Mouse (Mus musculus) liver, embryonic 14.5 days (tissue): ENCODE measurements around the gene Ttc17. TPM values are rescaled to one million over a fixed set of nuclear protein-coding genes. Genes with fewer than 3 reads are reported as not detected.

Experiments
- ATAC-seq: fragments of 200-750 bp; cut with Nextera tagmentation; 2 replicates; pipeline ENCODE4 v1.8.0; 2017; ENCODE audit warnings: moderate number of reproducible peaks, mild to moderate bottlenecking, moderate library complexity; ENCODE audit not compliant: insufficient read depth
- DNase-seq, 3 experiments: peaks; one replicate each; pipeline ENCODE4 v3.0.0-alpha.2; 2012 to 2013; ENCODE audit warnings: low read depth in 3 of 3, low spot score in 3 of 3
- H3K27ac ChIP-seq: fragments of 300-500 bp; sonication (generic); 2 replicates; pipeline ENCODE4 v1.5.1; 2014; ENCODE audit warnings: moderate library complexity, mild to moderate bottlenecking, control low read depth, inconsistent platforms
- H3K27me3 ChIP-seq: fragments of 300-500 bp; sonication (generic); 2 replicates; pipeline ENCODE4 v1.6.1; 2014; ENCODE audit warnings: mild to moderate bottlenecking, low read length, moderate library complexity; ENCODE audit not compliant: control insufficient read depth, insufficient read depth
- H3K36me3 ChIP-seq: fragments of 300-500 bp; sonication (generic); replicated peaks from 2 replicates; pipeline ENCODE4 v1.6.1; 2014; ENCODE audit warnings: low read depth; ENCODE audit not compliant: control insufficient read depth, insufficient read depth
- H3K4me1 ChIP-seq, 2 experiments: fragments of 200-500 bp in 1 of 2; fragments of 300-500 bp in 1 of 2; sonication (generic) in 1 of 2; replicated peaks; 2 replicates each; pipeline ENCODE4 v1.6.1; 2012 to 2014; ENCODE audit warnings: antibody characterized with exemption in 1 of 2, inconsistent platforms in 1 of 2, low read length in 1 of 2; ENCODE audit not compliant: control insufficient read depth in 2 of 2, insufficient read depth in 2 of 2
- H3K4me2 ChIP-seq: fragments of 300-500 bp; sonication (generic); 2 replicates; pipeline ENCODE4 v1.6.1; 2014; ENCODE audit warnings: low read depth, mild to moderate bottlenecking, control low read depth, moderate library complexity
- H3K4me3 ChIP-seq, 2 experiments: fragments of 200-500 bp in 1 of 2; fragments of 300-500 bp in 1 of 2; sonication (generic) in 1 of 2; 2 replicates each; pipeline ENCODE4 v1.5.1; 2012 to 2014; ENCODE audit warnings: low read depth in 2 of 2, low read length in 2 of 2, mild to moderate bottlenecking in 2 of 2, control low read depth in 1 of 2, inconsistent platforms in 1 of 2, moderate library complexity in 1 of 2; ENCODE audit not compliant: insufficient read depth in 1 of 2
- H3K9ac ChIP-seq: fragments of 300-500 bp; sonication (generic); replicated peaks from 2 replicates; pipeline ENCODE4 v1.6.1; 2014; ENCODE audit warnings: mild to moderate bottlenecking, control low read depth, moderate library complexity
- H3K9me3 ChIP-seq: fragments of 300-500 bp; sonication (generic); 2 replicates; pipeline ENCODE4 v1.6.1; 2016; ENCODE audit warnings: low read length, mixed read lengths; ENCODE audit not compliant: control insufficient read depth
- CTCF ChIP-seq: IDR thresholded peaks from 2 replicates; pipeline ENCODE4 v1.5.1; 2016; ENCODE audit warnings: antibody characterized with exemption, low read depth, control low read depth
- EP300 ChIP-seq: IDR thresholded peaks from 2 replicates; pipeline ENCODE4 v1.6.1; 2016; ENCODE audit warnings: antibody characterized with exemption, low read depth
- WGBS: fragments of 180-500 bp; shearing (Covaris S2); extraction: QIAGEN DNeasy Blood & Tissue Kit; methylation state at CpG from one replicate; pipeline ENCODE4 v1.1.7; 2014; ENCODE audit not compliant: insufficient replicate concordance; 5-methylcytosine and 5-hydroxymethylcytosine counted together
- polyA plus RNA-seq, 2 experiments: library from polyadenylated mRNA; depleted of rRNA in 1 of 2; stranded (reverse) in 1 of 2; unstranded in 1 of 2; fragments of >200 nt; fragmentation: Nextera tagmentation in 1 of 2; extraction: Ambion mirVana in 1 of 2; gene quantifications; 2 replicates each; pipeline versions ENCODE4 v1.2.1 to v1.2.3; 2012 to 2014

The Ttc17 gene
- polyA plus RNA-seq, 2 experiments: 3.6 to 5.1 TPM

- no peak for DNase-seq
- Histone ChIP-seq H3K9ac (no peak overlapping the region), H3K36me3 (no peaks in the 10 kb centered on the region), H3K27me3 (no peaks in the 10 kb centered on the region), H3K9me3 (no peaks in the 10 kb centered on the region), H3K4me2 (peak overlapping the region; percentile 97), H3K27ac (no peak overlapping the region), H3K4me3 (no peak overlapping the region), H3K4me1 (peaks cover 2 to 18% of the 10 kb centered on the region in 2 experiments)
- WGBS: 50% methylated on average over 10 of the region's 10 CpGs
- TF ChIP-seq CTCF: no peak
- TF ChIP-seq EP300: no peak
- ATAC-seq: no peak
Measured at GRCm38 (mm10) chr2:94404512-94405240, 1.8 kb downstream of the Ttc17 start.

GRCm38 (mm10) chr2:94402561-94402960 lies 3.9 kb downstream of the Ttc17 start:
- Histone ChIP-seq H3K36me3 (no peaks in the 10 kb centered on the region), H3K9ac (no peak overlapping the region), H3K9me3 (no peaks in the 10 kb centered on the region), H3K27ac (no peak overlapping the region), H3K4me3 (no peak overlapping the region), H3K27me3 (no peaks in the 10 kb centered on the region), H3K4me2 (no peak overlapping the region), H3K4me1 (peaks cover 2 to 11% of the 10 kb centered on the region in 2 experiments)
- DNase-seq (no peak), ATAC-seq (no peak)
- no peak for TF ChIP-seq CTCF
- no peak for TF ChIP-seq EP300
- WGBS: 84% methylated on average over 1 of the region's 1 CpGs

- Histone ChIP-seq H3K4me1 (peaks cover 0 to 7% of the 10 kb centered on the region in 2 experiments; a peak in 3 of 4 replicates), H3K4me3 (no peak overlapping the region), H3K27ac (no peak overlapping the region), H3K9me3 (no peaks in the 10 kb centered on the region), H3K27me3 (no peaks in the 10 kb centered on the region), H3K9ac (no peak overlapping the region), H3K36me3 (no peaks in the 10 kb centered on the region), H3K4me2 (no peak overlapping the region)
- TF ChIP-seq CTCF: no peak
- no peak for TF ChIP-seq EP300
- 75% methylated on average over 7 of the region's 7 CpGs for WGBS
- DNase-seq (no peak), ATAC-seq (no peak)
Measured at GRCm38 (mm10) chr2:94402096-94402495, 4.4 kb downstream of the Ttc17 start.

- Histone ChIP-seq H3K4me1 (peaks cover 0 to 5% of the 10 kb centered on the region in 2 experiments; a peak in 3 of 4 replicates), H3K27me3 (no peaks in the 10 kb centered on the region), H3K4me2 (no peak overlapping the region), H3K9me3 (no peaks in the 10 kb centered on the region), H3K27ac (no peak overlapping the region), H3K4me3 (no peak overlapping the region), H3K9ac (no peak overlapping the region), H3K36me3 (no peaks in the 10 kb centered on the region)
- WGBS: 74% methylated on average over 3 of the region's 3 CpGs
- DNase-seq: no peak
- no peak for TF ChIP-seq EP300
- no peak for TF ChIP-seq CTCF
- ATAC-seq: no peak
Measured at GRCm38 (mm10) chr2:94401006-94401405, 5.5 kb downstream of the Ttc17 start.

- ATAC-seq: no peak
- Histone ChIP-seq H3K36me3 (no peaks in the 10 kb centered on the region), H3K4me3 (no peak overlapping the region), H3K27me3 (no peaks in the 10 kb centered on the region), H3K9ac (no peak overlapping the region), H3K27ac (no peak overlapping the region), H3K4me2 (no peak overlapping the region), H3K4me1 (no peaks in the 10 kb centered on the region; a peak in 3 of 4 replicates), H3K9me3 (no peaks in the 10 kb centered on the region)
- WGBS: 57% methylated on average over 8 of the region's 8 CpGs
- TF ChIP-seq EP300 (no peak), CTCF (no peak)
- no peak for DNase-seq
Measured at GRCm38 (mm10) chr2:94398138-94398970, 8.1 kb downstream of the Ttc17 start.
